Mouse (Mus musculus) left cerebral cortex, postnatal 25 days (tissue): Measurements from ENCODE around the gene Acer1. TPM values are rescaled to one million over a fixed set of nuclear protein-coding genes. Genes with fewer than 3 reads are reported as not detected.

Experiments used
- DNase-seq, 2 experiments: peaks; one replicate each; pipeline ENCODE4 v3.0.0; 2022; ENCODE audit warnings: low spot score in 2 of 2, mixed read lengths in 1 of 2
- intact Hi-C: fragments of 180-260 bp; cut with DNase I; formaldehyde crosslinking; loops from one replicate; pipeline ENCODE4 v1.15.1; 2025
- total RNA-seq, 2 experiments: library from RNA; stranded (reverse); gene quantifications; 2 replicates each; pipeline ENCODE4 v1.2.3; 2021

Gene Acer1
- total RNA-seq, 2 experiments from 2014 or later: not detected

DNA sequence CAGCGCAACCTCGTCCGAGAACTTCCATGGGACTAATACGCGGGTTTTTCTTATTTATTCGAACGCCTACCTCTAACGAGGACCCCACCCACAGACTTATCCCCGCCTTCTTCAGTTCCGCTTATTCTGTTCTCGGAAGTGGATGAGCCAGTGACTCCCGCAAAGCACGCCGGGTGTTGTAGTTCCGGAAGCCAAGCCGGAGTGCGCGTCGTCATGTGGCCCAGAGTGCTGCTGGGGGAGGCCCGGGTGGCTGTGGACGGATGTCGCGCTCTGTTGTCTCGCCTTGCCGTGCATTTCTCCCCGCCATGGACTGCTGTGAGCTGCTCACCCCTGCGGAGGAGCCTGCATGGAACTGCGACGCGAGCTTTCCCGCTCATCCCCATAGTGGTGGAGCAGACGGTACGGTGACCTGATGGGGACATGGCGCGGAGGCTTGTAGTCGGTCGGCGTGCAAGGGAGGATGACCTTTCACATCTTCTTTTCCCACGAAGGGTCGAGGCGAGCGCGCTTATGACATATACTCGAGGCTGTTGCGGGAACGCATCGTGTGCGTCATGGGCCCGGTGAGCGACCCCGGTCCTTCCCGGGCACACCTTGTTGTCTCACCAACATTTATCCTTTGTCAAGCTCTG lies 8.3 kb upstream of the Acer1 start, which contains the start of gene Clpp:
Gene Clpp, plus strand, starts transcription at position 191 of the 632 bp plus-strand sequence.
- intact Hi-C loops: loop anchor here (1.0 kb wide), 2 partner anchors 21 to 257 kb away; partner anchors contain the start of genes Gm17949 and Gtf2f1

DNA sequence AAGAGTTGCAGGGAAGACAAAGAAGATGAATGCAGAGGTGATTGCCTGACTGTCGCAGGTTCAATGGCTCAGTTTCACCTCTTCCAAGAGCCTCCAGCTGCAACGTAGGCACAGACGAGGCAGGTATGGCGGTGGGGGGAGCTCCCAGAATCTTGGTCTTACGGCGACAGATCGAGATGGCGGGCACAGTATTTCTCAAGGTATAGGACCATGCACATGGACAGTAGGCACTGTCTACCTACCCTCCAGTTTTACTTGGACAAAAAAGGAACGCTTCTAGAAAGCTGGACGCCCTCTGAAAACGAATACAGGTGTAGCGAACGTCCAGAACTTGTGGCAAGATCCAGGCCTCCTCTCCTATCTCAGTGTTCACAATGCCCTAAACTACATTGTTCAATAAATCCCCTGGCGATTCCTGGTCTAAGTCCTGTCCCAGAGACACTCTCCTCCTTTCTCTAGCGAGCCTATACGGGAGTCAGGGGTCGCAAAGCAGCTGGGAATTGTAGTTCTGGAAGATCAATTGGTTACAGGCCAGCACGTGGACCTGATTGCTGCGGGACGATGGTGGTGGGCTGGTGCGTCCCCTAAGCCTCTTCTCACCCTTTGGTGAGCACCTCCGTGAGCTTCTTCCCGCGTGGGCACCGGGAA lies 7.7 kb upstream of the Acer1 start:
- intact Hi-C loops: loop anchor here (1.0 to 5.0 kb wide), 4 partner anchors 22 to 258 kb away; partner anchors contain the start of genes Gm17949, Gtf2f1 and Mllt1
- DNase-seq: peak; percentile 85 to 92

More for the DNA sequence above, 8.3 kb upstream of the Acer1 start, which contains the start of gene Clpp:
- DNase-seq: peak; percentile 95 to 98

DNA sequence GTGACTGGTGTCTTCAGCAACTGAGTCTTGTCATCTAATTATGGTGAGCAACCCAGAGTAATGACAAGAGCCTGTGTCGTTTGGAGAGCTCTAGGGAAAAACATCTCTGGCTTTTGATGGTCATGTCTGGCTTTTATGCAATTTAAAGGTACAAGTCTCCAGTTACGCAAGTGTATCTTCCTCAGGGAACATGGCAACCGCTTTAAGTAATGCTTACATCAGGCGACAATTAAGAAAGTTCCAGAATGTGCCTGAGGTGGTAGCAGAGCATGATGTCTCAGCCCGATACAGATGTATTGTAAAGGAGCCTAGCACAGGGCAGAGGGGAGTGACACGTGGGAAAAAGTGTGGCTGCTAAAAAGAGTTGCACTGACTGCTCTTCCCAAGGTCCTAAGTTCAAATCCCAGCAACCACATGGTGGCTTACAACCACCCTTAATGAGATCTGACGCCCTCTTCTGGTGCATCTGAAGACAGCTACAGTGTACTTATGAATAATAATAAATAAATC lies 7.0 kb upstream of the Acer1 start:
- intact Hi-C loops: loop anchor here (2.0 to 5.0 kb wide), 2 partner anchors 54 to 182 kb away; partner anchors contain the start of gene Mllt1

DNA sequence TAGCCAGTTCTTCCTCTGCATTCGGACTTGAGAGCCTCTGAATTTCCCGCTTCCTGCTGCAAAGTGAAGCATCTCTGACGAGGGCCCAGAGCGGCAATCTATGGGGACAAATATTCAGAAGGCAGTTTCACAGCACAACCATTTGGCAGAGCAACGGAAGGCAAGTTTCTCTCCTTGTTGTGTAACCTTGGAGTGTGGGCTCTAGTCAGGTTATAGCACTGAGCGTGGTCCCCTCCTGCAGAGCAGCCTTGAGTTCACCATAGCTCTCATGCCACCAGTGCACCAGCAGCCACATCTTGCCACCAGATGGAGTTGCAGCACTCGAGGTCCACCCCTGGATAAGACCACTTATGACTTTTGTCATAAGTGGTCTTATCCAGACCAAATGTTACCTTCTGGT lies 6.5 kb upstream of the Acer1 start:
- no peak for DNase-seq
- intact Hi-C loops: loop anchor here (2.0 to 5.0 kb wide), 2 partner anchors 54 to 181 kb away; partner anchors contain the start of gene Mllt1

More for the DNA sequence above, 7.0 kb upstream of the Acer1 start:
- DNase-seq: no peak

GRCm38 (mm10) chr17:56986105-56986805 lies 4.3 kb upstream of the Acer1 start:
- no peak for DNase-seq
- intact Hi-C loops: loop anchor here (5.0 kb wide), 1 partner anchor 179 kb away; no protein-coding TSS in a partner anchor

GRCm38 (mm10) chr17:56985656-56986055 lies 3.7 kb upstream of the Acer1 start:
- no peak for DNase-seq
- intact Hi-C loops: loop anchor here (5.0 kb wide), 1 partner anchor 178 kb away; no protein-coding TSS in a partner anchor

GRCm38 (mm10) chr17:56984886-56985285 lies 3.0 kb upstream of the Acer1 start:
- intact Hi-C loops: loop anchor here (5.0 kb wide), 1 partner anchor 178 kb away; no protein-coding TSS in a partner anchor
- DNase-seq: no peak

- intact Hi-C loops: no loop called here
- no peak for DNase-seq
Observed at GRCm38 (mm10) chr17:56981049-56981448, 877 bp downstream of the Acer1 start.

- no peak for DNase-seq
- intact Hi-C loops: no loop called here
Observed at GRCm38 (mm10) chr17:56979524-56979923, 2.4 kb downstream of the Acer1 start.

GRCm38 (mm10) chr17:56976531-56977390 lies 5.2 kb downstream of the Acer1 start:
- DNase-seq: no peak
- intact Hi-C loops: no loop called here

- intact Hi-C loops: no loop called here
Observed at GRCm38 (mm10) chr17:56975391-56975790, 6.5 kb downstream of the Acer1 start.

DNA sequence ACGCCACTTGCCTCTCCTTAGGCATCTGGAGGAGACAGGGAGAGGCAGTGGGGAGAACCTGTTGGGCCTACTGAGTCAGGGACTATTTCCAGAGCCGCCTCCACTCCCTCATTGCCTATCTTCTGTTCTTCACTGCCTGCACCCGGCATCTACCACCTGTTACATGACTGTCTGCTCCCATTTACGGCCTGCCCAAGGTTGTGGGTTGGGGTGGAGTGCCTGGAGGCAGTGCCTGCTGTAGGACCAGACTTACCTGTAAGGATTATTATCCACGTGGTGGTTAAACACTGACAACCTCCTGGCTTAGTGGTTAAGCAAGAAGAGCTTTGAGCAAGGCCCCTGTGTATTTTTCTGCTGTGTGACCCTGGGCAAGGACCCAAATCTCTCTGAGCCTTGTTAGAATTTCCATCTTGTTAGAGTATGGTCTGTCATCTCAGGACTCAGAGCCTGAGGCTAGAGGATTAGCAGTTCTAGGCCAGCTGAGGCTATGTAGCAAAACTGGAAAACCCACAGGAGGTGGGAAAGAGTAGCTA lies 7.2 kb downstream of the Acer1 start:
- peak in 1 of 2 experiments; percentile 4 for DNase-seq
- intact Hi-C loops: no loop called here

More at GRCm38 (mm10) chr17:56975391-56975790, 6.5 kb downstream of the Acer1 start:
- no peak for DNase-seq

GRCm38 (mm10) chr17:56973956-56974707 lies 7.8 kb downstream of the Acer1 start:
- intact Hi-C loops: no loop called here
- no peak for DNase-seq

DNA sequence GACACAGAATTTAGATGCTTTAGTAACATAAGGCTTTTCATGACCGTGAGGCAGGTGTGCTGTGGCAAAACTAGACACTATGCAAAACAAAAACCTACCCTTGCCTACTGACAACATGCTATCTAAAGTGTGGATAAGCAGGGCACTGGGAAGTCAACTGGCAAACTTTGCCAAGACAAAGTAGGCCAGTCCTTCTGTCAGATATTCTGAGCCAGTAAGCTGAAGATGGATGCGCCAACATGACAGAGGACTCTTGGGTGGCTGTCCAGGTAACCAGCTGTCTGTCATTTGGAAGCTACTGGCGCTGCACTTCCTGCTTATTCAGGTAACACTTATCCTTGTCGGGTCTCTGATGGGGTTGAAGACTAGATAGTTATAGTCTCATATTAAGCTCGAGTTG lies 11.8 kb downstream of the Acer1 start:
- DNase-seq: no peak
- intact Hi-C loops: no loop called here

- DNase-seq: no peak
- intact Hi-C loops: no loop called here
Observed at GRCm38 (mm10) chr17:56969321-56969720, 12.6 kb downstream of the Acer1 start.

GRCm38 (mm10) chr17:56963646-56964045 lies 18.3 kb downstream of the Acer1 start:
- DNase-seq: no peak

GRCm38 (mm10) chr17:56962642-56963405 lies 19.1 kb downstream of the Acer1 start:
- intact Hi-C loops: no loop called here
- DNase-seq: no peak

More at GRCm38 (mm10) chr17:56963646-56964045, 18.3 kb downstream of the Acer1 start:
- intact Hi-C loops: no loop called here
